Mouse (Mus musculus): Measurements from ENCODE around the gene Lgalsl.

- no peak for TF ChIP-seq CTCF (IDR thresholded peaks at IDR 0.05)
- no peak for TF ChIP-seq POLR2A (IDR thresholded peaks at IDR 0.05; ENCODE audit: insufficient read depth, low read depth, low read length)
- TF ChIP-seq EP300 (IDR thresholded peaks at IDR 0.05; ENCODE audit: insufficient read depth, low read depth, low read length): no peak
Measured at GRCm38 (mm10) chr11:20792667-20793066, 38.2 kb downstream of the Lgalsl start.
